Mouse (Mus musculus): ENCODE data around the gene Snrpa.
A peak's percentile ranks its signal among the peaks of the same experiment; 100 is the strongest.

Gene Snrpa

GRCm38 (mm10) chr7:27198779-27199178, 2.7 kb upstream of the Snrpa start:
- no peak for DNase-seq (ENCODE audit: low spot score)

- no peak for DNase-seq (ENCODE audit: low spot score)
These were observed 2.3 kb upstream of the Snrpa start for GRCm38 (mm10) chr7:27198355-27198754.

GRCm38 (mm10) chr7:27197634-27198033, 1.6 kb upstream of the Snrpa start:
- DNase-seq (ENCODE audit: low spot score), result no peak

GRCm38 (mm10) chr7:27197136-27197535, 1.1 kb upstream of the Snrpa start:
- DNase-seq (ENCODE audit: low spot score), result no peak

- no peak for DNase-seq (ENCODE audit: low spot score)
These were observed 2.3 kb downstream of the Snrpa start for GRCm38 (mm10) chr7:27193731-27194130.

- no peak for DNase-seq (ENCODE audit: low spot score)
These were observed 3.6 kb downstream of the Snrpa start for GRCm38 (mm10) chr7:27192434-27192833.

- no peak for DNase-seq (ENCODE audit: low spot score)
These were observed 6.7 kb downstream of the Snrpa start for GRCm38 (mm10) chr7:27189271-27189931.

- DNase-seq (ENCODE audit: low spot score), result no peak
These were observed 10.1 kb downstream of the Snrpa start for GRCm38 (mm10) chr7:27185986-27186385.

- DNase-seq (ENCODE audit: low spot score), result no peak
These were observed 11.1 kb downstream of the Snrpa start for GRCm38 (mm10) chr7:27184964-27185363.

GRCm38 (mm10) chr7:27182498-27182897, 13.6 kb downstream of the Snrpa start:
- no peak for DNase-seq (ENCODE audit: low spot score)

GRCm38 (mm10) chr7:27180837-27181695, 15.0 kb downstream of the Snrpa start, which contains the start of the genes Gm21983 and Mia:
Gene Gm21983, minus strand, starts transcription at chr7:27181086.
Gene Mia, minus strand, starts transcription at chr7:27181157.
- DNase-seq (ENCODE audit: low spot score), result no peak

GRCm38 (mm10) chr7:27180036-27180435, 16.0 kb downstream of the Snrpa start:
- DNase-seq (ENCODE audit: low spot score), result no peak

GRCm38 (mm10) chr7:27179217-27179918, 16.7 kb downstream of the Snrpa start:
- DNase-seq (ENCODE audit: low spot score), result no peak

- DNase-seq (ENCODE audit: low spot score), result peak; percentile 96
These were observed 17.5 kb downstream of the Snrpa start, which contains the start of gene Rab4b for GRCm38 (mm10) chr7:27178324-27179216. Gene Rab4b, minus strand, starts transcription at chr7:27178896.

- DNase-seq (ENCODE audit: low spot score), result no peak
These were observed 18.1 kb downstream of the Snrpa start for GRCm38 (mm10) chr7:27177942-27178323.

GRCm38 (mm10) chr7:27174896-27175295, 21.2 kb downstream of the Snrpa start:
- no peak for DNase-seq (ENCODE audit: low spot score)

GRCm38 (mm10) chr7:27174496-27174895, 21.6 kb downstream of the Snrpa start:
- no peak for DNase-seq (ENCODE audit: low spot score)

- DNase-seq (ENCODE audit: low spot score), result no peak
These were observed 25.1 kb downstream of the Snrpa start for GRCm38 (mm10) chr7:27170981-27171380.

GRCm38 (mm10) chr7:27168371-27168770, 27.7 kb downstream of the Snrpa start:
- DNase-seq (ENCODE audit: low spot score), result no peak

GRCm38 (mm10) chr7:27167475-27168094, 28.5 kb downstream of the Snrpa start:
- DNase-seq (ENCODE audit: low spot score), result no peak
